Mouse (Mus musculus): ENCODE results near the gene Lrrc58.

GRCm38 (mm10) chr16:37929626-37930025, 61.4 kb downstream of the Lrrc58 start:
- TF ChIP-seq EP300 (IDR thresholded peaks at IDR 0.05; ENCODE audit: low read depth) (no peak), CTCF (IDR thresholded peaks at IDR 0.05; ENCODE audit: low read depth) (no peak)
